Mouse (Mus musculus): ENCODE measurements around the gene Ankrd23.

Ankrd23 gene

DNA sequence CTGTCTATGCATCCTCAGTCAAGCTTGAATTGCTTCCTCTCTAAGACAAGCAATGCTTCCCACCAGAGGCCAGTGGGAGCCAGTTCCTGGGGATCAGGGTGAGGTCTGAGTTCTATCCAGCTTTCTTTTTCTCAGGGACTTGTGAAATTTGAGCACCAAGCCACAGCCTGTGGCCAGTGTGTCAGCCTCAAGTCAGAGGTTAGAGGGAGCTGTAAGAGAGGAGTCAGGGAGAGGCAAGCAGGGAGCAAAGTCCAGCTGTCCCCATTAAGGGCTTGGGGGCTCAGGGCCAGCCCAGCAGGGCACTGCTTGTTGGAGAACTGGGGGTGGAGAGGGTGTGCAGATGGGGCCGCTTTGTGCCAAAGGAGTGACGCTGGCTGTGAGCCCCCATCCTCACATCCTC is 26.5 kb upstream of the Ankrd23 start:
- no peak for DNase-seq (ENCODE audit: low spot score in 2 of 2)

DNA sequence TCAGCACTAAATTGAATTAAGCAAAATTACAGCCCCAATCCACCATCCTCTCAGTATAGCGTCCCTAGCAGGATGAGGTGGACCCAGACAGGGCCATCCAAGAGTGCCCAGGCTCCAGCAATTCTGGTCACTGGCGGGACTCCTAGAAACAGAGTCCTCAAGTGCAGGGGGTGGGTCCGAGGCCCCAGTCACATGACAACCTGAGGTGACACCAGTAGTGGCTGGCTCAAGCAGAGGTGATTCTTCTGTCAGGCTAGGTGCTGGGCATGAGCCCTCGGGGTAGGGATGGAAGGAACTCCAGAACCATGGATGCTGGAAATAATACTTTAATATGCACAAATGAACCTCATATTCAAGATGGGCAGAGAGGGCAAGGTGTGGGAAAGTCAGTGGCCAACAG is 25.7 kb upstream of the Ankrd23 start:
- no peak for DNase-seq (ENCODE audit: low spot score in 2 of 2)

- no peak for DNase-seq (ENCODE audit: low spot score in 2 of 2)
Measured at GRCm38 (mm10) chr1:36560903-36561302, 24.2 kb upstream of the Ankrd23 start.

DNA sequence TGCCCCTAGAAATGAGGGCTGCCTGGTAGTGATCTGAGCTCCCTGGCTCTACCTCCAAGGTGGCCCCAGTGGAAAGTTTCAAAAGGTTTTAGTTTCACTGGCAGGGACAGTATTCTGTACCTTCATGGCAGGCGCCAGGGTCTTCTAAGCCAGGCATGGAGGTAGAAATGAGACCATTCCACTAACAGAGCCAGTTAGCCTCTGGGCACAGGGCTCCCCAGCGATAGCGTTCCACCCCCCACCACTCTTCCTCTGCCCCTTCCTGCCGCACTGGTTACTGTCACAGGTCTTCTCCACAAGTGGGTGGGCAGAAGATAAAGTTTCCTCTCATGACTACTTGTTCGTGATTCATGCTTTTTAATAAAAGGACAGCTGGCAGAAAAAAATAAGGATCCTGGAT is 23.2 kb upstream of the Ankrd23 start:
- no peak for DNase-seq (ENCODE audit: low spot score in 2 of 2)

DNA sequence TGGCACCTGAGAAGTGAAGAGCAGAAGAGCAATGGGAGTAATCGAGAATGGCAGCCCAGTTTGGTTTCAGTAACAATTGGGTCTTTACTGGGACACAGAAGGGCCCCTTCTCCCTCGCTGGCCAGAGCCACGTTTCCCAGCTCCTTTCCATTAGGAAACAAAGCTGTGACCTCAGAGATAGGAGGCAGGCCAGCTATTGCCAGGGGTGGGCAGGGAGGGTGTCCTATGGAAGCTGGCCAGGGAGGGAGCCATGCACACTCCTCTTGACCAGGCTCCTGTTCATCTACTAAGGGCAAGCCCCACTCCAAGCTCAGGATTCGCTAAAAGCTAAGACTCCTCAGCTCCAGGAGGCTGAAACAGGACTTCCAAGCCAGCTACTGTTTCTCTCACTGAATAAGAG is 22.6 kb upstream of the Ankrd23 start:
- DNase-seq (ENCODE audit: low spot score in 2 of 2) = no peak

DNA sequence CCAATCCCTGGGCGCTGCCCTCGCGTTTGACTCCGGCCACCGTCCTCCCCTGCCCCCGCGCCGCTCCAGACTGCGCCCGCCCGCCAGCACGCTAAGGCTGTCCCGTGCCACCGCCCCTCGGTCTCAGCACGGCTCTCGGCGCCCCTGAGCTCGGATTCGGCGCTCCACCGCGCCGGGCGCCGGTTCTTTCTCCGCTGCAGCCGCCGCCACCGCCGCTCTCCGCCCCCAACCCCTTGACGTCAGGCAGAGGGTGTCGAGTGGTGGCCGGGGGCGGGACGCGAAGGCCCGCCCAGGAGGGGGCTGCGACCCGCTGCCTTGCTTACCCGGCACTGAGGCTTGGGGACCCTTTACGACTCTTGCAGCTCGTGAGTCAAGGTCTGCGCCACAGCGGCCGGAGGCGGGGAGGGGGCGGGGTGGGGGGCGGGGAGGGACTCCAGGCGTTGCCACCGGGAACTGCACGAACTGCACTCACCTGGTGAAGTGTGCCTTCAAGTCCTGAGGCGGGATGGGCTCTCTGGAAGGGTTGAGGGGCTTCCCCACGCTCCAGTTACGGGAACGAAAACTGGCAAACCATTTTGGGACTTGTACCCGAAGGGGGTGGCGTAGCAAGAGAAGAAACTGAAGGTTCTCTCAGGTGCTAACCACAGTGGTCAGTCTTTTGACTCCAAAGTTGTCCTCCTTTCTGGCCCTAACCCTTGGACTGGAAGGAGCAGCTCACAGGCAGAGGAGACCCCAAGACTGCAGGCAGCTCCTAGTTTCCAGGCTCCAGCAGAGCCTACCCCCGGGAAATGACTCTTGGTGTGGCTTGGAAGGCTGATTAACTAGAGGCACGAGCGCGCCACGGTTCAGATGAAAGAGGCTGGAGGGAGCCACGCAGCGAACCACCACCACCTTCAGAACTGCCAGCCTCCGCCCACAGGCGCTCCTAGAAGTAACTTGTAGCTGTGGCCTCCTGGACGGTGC is 21.6 kb upstream of the Ankrd23 start, which contains the start of gene Sema4c:
Gene Sema4c (minus strand): TSS at position 319 of the 963 bp plus-strand sequence.
- DNase-seq (ENCODE audit: low spot score in 2 of 2) = peak in 1 of 2 experiments; percentile 56

DNA sequence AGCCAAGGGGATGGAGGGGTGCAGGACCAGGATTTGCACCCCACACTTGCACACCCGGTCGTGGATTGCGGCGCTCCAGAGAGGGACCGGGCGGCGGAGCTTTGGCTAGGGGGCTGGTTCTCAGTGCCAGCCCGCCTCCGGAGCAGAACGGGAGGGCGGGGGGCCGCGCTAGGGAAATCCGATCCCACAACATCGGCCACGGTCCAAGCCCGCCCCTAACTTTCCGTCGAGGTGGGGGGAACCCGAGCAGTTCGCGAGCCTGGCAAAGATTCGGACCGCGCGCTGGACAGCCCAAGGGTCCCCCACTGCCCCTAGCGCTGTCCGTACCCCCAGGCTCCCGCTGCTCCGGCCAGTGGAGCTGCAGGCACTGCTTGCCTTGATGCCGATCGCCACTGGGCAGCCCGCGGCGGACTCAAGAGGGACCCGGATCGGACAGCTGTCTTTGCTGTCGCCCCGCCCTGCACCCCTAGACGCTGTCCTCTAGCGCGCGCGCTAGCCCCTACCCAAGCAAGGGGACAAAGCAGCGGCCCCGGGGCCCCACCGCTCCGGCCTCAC is 20.9 kb upstream of the Ankrd23 start:
- peak; percentile 30 to 56 for DNase-seq (ENCODE audit: low spot score in 2 of 2)

- peak; percentile 54 to 81 for DNase-seq (ENCODE audit: low spot score in 2 of 2)
Measured at GRCm38 (mm10) chr1:36556553-36557456, 20.1 kb upstream of the Ankrd23 start.

DNA sequence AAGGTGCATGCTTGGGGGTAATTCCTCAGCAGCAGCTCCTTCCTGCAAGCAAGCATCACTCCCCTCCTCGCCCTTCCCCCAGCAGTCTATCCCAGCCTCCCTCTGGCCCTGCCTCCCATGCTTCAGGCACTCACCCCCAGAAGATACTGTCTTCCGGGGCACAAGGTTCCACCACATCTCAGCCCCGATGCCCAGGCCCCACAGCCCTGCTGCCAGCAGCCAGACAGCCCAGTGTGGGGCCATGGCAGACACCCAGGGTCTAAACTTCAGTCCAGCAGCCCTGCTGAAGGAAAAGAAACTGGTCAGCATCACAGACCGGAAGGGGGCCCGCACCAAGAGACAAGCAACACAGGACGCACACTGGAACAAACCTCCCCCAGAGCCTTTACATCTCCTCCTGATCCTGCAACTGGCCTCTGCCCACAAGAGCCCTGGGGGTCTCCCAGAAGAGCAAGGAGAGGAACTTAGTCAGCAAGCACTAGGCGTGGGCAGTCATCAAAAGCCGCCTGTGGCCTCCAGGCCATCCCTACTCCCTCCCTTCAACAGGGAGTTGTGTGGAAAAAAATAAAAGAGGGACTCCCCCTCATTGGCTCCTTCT is 19.2 kb upstream of the Ankrd23 start:
- no peak for DNase-seq (ENCODE audit: low spot score in 2 of 2)

GRCm38 (mm10) chr1:36554633-36555399 is 18.1 kb upstream of the Ankrd23 start:
- no peak for DNase-seq (ENCODE audit: low spot score in 2 of 2)

GRCm38 (mm10) chr1:36552506-36552905 is 15.8 kb upstream of the Ankrd23 start:
- no peak for DNase-seq (ENCODE audit: low spot score in 2 of 2)

- no peak for DNase-seq (ENCODE audit: low spot score in 2 of 2)
Measured at GRCm38 (mm10) chr1:36551904-36552303, 15.2 kb upstream of the Ankrd23 start.

DNA sequence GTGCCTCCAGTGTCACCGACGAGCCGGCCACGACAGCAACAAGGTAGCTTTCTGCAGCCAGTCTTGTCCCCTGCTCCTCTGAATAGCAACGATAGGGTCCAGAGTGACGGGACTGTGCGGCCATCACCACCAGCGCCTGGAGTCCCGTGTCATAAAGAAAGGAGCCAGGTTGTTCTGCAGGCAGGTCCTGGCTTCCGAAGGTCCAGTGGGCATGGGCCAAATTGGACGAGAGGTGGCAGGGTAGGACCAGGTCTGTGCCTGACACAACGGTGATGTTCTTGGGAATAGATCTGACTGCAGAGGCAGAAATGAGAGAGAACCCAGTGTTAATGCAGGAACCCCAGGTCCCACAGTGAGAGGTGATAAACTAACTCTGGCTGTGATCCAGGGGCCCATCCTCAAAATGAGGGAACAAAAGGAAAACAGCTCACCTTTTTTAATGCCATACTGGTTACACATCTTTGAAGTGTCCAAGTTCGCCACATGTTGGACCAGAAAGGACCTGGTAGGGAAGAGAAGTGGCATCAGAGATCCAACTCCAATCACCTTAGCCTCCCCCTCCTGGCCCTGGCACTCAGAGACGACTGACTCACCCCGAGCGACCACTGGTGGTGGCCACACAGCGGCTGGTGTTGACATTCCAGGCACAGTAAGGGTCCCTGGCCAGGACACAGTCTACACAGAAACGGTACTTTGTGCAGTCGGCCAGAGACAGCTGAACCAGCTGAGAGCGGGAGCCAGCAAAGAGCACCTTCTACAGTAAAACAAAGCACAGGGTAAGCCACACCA is 13.6 kb upstream of the Ankrd23 start:
- no peak for DNase-seq (ENCODE audit: low spot score in 2 of 2)

- no peak for DNase-seq (ENCODE audit: low spot score in 2 of 2)
Measured at GRCm38 (mm10) chr1:36549491-36549890, 12.8 kb upstream of the Ankrd23 start.

DNA sequence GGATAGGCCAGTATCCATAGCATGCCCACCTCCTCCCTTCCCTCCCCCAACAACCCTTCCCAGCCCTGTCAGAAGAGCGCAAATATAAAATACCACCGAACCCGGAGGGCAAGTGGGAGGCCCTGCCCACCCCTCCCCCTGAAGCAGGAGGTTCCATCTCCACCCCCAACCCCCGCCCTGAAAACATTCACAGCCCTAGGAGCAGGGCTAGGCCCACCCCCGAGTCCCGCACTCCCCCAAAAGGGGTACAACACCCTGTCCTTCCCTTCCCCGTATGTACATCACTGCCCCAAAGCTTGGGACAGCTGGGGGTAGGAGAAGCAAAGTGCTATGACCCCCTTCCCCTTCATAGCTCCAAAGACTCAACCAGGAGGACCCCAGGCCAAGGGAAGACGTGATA is 12.1 kb upstream of the Ankrd23 start:
- no peak for DNase-seq (ENCODE audit: low spot score in 2 of 2)

DNA sequence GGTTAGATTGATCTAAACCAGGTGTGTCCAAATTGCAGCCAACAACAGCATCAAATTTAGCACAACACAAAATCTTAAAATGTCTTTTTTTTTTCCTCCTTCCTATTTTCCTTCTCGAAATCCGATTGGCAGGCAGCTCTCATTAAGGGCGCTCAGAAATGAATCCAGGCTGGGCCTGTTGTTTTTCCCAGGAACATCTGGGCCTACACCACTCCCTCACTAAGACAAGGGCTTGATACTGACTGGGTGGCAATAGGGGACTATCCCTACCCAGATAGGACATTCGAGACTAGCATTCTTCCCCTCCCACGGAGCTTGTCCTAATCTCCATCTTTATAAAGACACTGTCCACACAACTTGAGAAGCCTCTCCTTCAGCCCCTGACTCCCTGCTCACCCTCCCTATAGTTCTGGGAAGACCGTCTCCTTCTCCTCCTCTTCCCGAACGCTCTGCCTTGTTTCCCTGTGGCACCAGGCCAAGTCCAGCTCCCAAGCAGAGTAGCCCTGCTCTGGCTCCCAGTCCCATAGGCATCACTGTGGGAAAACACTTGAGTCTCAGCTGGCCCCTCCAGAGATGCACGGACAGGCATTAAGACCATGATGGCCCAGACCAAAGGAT is 11.4 kb upstream of the Ankrd23 start:
- peak in 1 of 2 experiments; percentile 41 for DNase-seq (ENCODE audit: low spot score in 2 of 2)

DNA sequence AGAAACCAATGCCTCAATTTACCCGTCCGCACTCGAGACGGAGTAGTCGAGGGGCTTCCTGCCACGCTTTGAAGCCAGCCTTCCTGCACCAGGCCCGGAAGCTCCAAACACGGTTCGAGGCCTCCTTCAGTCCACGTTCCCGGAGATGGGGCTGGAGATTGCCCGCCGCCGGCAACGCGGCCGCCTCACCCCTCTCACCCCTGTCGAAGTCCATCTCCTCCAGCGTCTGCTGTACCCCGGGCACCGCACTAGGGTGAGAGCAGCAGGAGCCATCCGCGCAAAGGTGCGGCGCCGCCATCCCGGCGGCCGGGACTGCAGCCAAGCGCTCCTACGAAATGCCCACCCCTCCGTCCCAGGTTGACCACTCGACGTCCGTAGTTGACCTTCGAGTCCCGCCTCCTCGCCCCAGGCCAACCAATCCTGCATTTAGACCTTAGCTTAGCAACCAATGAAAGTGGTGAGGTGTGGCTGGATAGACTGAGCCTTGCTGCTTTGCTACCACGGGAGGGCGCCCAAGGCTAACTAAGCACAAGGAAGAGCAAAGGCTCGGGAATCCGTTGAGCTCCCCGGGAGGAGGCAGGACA is 10.3 kb upstream of the Ankrd23 start, which contains the start of gene Ankrd39:
Gene Ankrd39 (minus strand): TSS at position 558 of the 584 bp plus-strand sequence.
- peak; percentile 87 to 97 for DNase-seq (ENCODE audit: low spot score in 2 of 2)

- DNase-seq (ENCODE audit: low spot score in 2 of 2) = peak in 1 of 2 experiments; percentile 59
Measured at GRCm38 (mm10) chr1:36545845-36546600, 9.3 kb upstream of the Ankrd23 start.
